Mouse (Mus musculus) midbrain, postnatal 0 days (tissue): ENCODE data around the gene Tex50. TPM values are rescaled to one million over a fixed set of nuclear protein-coding genes. Genes with fewer than 3 reads are reported as not detected.

ENCODE experiments used
- ATAC-seq: fragments of 200-750 bp; cut with Nextera tagmentation; 2 replicates; pipeline ENCODE4 v1.8.0; 2017; ENCODE audit warnings: moderate number of reproducible peaks, mild to moderate bottlenecking, moderate TSS enrichment, moderate library complexity; ENCODE audit not compliant: low FRiP score
- DNase-seq: peaks from one replicate; pipeline ENCODE4 v3.0.0-alpha.2; 2015; ENCODE audit warnings: low spot score
- H3K27ac ChIP-seq: fragments of 300-500 bp; sonication (generic); 2 replicates; pipeline ENCODE4 v1.5.1; 2014; ENCODE audit warnings: low read depth, mild to moderate bottlenecking, low read length, mixed read lengths
- H3K27me3 ChIP-seq: fragments of 300-500 bp; sonication (generic); 2 replicates; pipeline ENCODE4 v1.6.1; 2014; ENCODE audit warnings: low read length, control low read depth, mixed read lengths; ENCODE audit not compliant: insufficient read depth
- H3K36me3 ChIP-seq: fragments of 300-500 bp; sonication (generic); 2 replicates; pipeline ENCODE4 v1.6.1; 2014; ENCODE audit warnings: low read length, control low read depth, mixed read lengths; ENCODE audit not compliant: insufficient read depth
- H3K4me1 ChIP-seq: fragments of 300-500 bp; sonication (generic); 2 replicates; pipeline ENCODE4 v1.6.1; 2014; ENCODE audit warnings: mild to moderate bottlenecking, control low read depth, antibody characterized with exemption, low read length, mixed read lengths; ENCODE audit not compliant: insufficient read depth
- H3K4me2 ChIP-seq: fragments of 300-500 bp; sonication (generic); 2 replicates; pipeline ENCODE4 v1.6.1; 2014; ENCODE audit warnings: low read depth, mild to moderate bottlenecking, low read length, mixed read lengths; ENCODE audit not compliant: poor library complexity, severe bottlenecking
- H3K4me3 ChIP-seq: fragments of 300-500 bp; sonication (generic); 2 replicates; pipeline ENCODE4 v1.5.1; 2014; ENCODE audit warnings: low read depth, mild to moderate bottlenecking, low read length, moderate library complexity
- H3K9ac ChIP-seq: fragments of 300-500 bp; sonication (generic); replicated peaks from 2 replicates; pipeline ENCODE4 v1.6.1; 2014; ENCODE audit warnings: mild to moderate bottlenecking, low read length, moderate library complexity, mixed read lengths; ENCODE audit not compliant: poor library complexity, severe bottlenecking
- H3K9me3 ChIP-seq: fragments of 300-500 bp; sonication (generic); 2 replicates; pipeline ENCODE4 v1.6.1; 2016; ENCODE audit warnings: low read length, control low read depth
- CTCF ChIP-seq: IDR thresholded peaks from 2 replicates; pipeline ENCODE4 v1.5.1; 2016; ENCODE audit warnings: antibody characterized with exemption, mild to moderate bottlenecking
- WGBS: fragments of 180-500 bp; shearing (Covaris S2); extraction: QIAGEN DNeasy Blood & Tissue Kit; methylation state at CpG from one replicate; pipeline ENCODE4 v1.1.7; 2014; 5-methylcytosine and 5-hydroxymethylcytosine counted together
- polyA plus RNA-seq: library from polyadenylated mRNA; unstranded; fragments of >200 nt; fragmentation: Nextera tagmentation; extraction: Ambion mirVana; gene quantifications from 2 replicates; pipeline ENCODE4 v1.2.1, GENCODE M21; 2015
- total RNA-seq: library from RNA; depleted of rRNA; stranded (reverse); fragments of >200 nt; gene quantifications from 2 replicates; pipeline ENCODE4 v1.2.3, GENCODE M21; 2014

Tex50 gene
- total and polyA plus RNA-seq, 2 experiments from 2014 or later, result 0.73 TPM; not detected in 1

DNA sequence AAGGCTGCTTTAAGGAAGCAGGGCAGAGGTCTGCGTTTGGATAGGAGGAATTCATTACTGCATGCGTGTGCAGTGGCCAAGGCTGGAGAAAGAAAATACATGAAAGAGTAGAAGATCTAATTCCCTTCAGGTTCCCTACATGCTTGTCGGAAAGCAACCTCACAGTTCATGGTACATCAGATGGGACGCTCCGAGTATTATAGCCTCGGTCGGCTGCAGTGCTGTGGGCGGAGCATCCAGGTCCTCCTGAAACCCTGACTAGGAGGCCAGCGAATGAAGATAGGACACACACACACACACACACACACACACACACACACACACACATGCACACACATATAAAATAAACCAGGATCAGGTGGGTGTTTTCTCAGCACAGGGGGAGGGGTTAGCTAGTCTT, 24.6 kb upstream of the Tex50 start:
- 76% methylated on average over 9 of the region's 9 CpGs for WGBS
- Histone ChIP-seq H3K36me3 (no peaks in the 10 kb centered on the region), H3K4me2 (no peak overlapping the region), H3K27ac (no peak overlapping the region), H3K9me3 (no peaks in the 10 kb centered on the region), H3K27me3 (no peaks in the 10 kb centered on the region), H3K4me1 (no peaks in the 10 kb centered on the region), H3K9ac (no peak overlapping the region), H3K4me3 (no peak overlapping the region)
- DNase-seq (no peak), ATAC-seq (no peak)
- no peak for TF ChIP-seq CTCF

DNA sequence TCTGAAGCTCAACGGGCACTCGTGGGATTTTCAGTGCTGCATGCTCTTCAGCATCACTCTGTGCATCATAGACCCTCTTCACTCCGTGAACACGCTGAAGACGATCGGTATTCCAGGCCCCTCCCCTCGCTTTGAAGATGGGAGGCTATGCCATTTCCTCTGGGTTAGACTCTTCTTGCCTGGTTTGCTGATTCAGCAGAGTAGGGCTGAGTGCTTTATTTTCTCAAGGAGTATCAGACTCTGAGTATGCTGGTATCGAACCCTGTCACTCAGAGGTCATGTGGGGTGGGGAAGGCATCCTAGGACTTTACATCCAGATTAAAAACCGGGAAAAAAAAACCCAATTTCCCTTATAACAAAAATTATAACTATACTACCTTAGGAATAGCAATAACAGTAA, 23.3 kb upstream of the Tex50 start:
- Histone ChIP-seq H3K27me3 (no peaks in the 10 kb centered on the region), H3K4me2 (no peak overlapping the region), H3K27ac (no peak overlapping the region), H3K4me1 (no peaks in the 10 kb centered on the region), H3K36me3 (no peaks in the 10 kb centered on the region), H3K4me3 (no peak overlapping the region), H3K9me3 (no peaks in the 10 kb centered on the region), H3K9ac (no peak overlapping the region)
- ATAC-seq, result no peak
- no peak for TF ChIP-seq CTCF
- DNase-seq, result no peak
- 85% methylated on average over 9 of the region's 9 CpGs for WGBS

- peak; percentile 57 for TF ChIP-seq CTCF
- DNase-seq (peak; percentile 47), ATAC-seq (no peak)
- Histone ChIP-seq H3K4me3 (no peak overlapping the region), H3K27ac (no peak overlapping the region), H3K9me3 (no peaks in the 10 kb centered on the region), H3K4me1 (no peaks in the 10 kb centered on the region), H3K36me3 (no peaks in the 10 kb centered on the region), H3K4me2 (no peak overlapping the region), H3K27me3 (no peaks in the 10 kb centered on the region), H3K9ac (no peak overlapping the region)
- WGBS, result 54% methylated on average over 8 of the region's 8 CpGs
These were observed 21.6 kb upstream of the Tex50 start for GRCm38 (mm10) chr1:161180674-161181073.

DNA sequence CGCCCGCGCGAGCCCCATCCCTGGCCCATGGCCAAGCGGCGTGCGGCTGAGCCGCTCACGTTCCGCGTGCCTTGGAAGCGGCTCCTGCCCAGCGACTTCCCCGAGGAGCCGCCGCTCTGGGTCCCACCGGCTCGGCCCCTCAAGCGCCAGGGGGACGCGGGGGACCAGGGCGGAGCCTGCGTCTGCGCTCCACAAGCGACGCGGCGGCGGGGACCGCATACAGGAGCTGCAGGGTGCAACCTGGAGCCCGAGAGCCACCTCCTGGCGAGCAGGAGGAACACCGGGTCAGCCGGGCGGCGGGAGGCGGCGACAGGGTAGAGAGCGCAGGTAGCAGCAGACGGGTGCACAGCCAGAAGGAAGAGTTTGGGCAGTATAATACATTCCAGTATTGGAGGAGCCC, 11.5 kb upstream of the Tex50 start:
- peak overlapping the region; percentile 66 for H3K4me2 ChIP-seq
- peak overlapping the region; percentile 57 for H3K4me3 ChIP-seq
- no peak overlapping the region for H3K27ac ChIP-seq
- 0 out of 2 replicates have a peak, but pooled peaks cover 7% of the 10 kb centered on the region for H3K27me3 ChIP-seq
- peak; percentile 74 for TF ChIP-seq CTCF
- 1% methylated on average over 40 of the region's 40 CpGs for WGBS
- H3K9ac ChIP-seq, result peak overlapping the region; percentile 45; the same call in 1 of the 2 replicates
- DNase-seq (peak; percentile 63), ATAC-seq (peak; percentile 89)
- H3K36me3 ChIP-seq, result peaks cover 3% of the 10 kb centered on the region; the same call in 1 of the 2 replicates
- no peaks in the 10 kb centered on the region for H3K4me1 ChIP-seq
- H3K9me3 ChIP-seq, result no peaks in the 10 kb centered on the region

DNA sequence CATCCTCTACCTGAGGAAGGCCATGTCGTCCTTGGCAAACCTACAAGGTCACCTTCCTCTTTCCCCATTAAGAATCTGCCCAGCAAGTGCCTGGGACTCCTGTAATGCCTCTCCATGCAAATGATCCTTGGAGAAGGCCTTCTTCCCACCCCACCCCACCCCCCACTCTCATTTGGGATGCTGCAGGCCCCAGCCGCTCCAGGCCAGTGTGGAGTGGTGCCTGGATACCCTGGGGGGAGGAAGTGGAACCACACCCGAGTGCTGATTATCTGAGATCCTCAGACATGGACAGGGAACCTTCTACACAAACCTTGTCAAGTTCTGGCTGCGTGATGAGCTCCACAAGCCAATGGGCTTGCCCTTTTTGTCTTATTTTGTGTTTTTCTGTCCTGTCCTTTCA, 1.2 kb upstream of the Tex50 start:
- no peaks in the 10 kb centered on the region for H3K4me1 ChIP-seq
- no peak for ATAC-seq
- DNase-seq, result no peak
- no peak overlapping the region for H3K4me3 ChIP-seq
- H3K9me3 ChIP-seq, result no peaks in the 10 kb centered on the region
- 67% methylated on average over 4 of the region's 4 CpGs for WGBS
- no peak overlapping the region for H3K4me2 ChIP-seq
- H3K36me3 ChIP-seq, result peaks cover 4% of the 10 kb centered on the region
- no peak overlapping the region for H3K9ac ChIP-seq
- no peak for TF ChIP-seq CTCF
- no peak overlapping the region for H3K27ac ChIP-seq
- H3K27me3 ChIP-seq, result no peaks in the 10 kb centered on the region

GRCm38 (mm10) chr1:161156546-161156945, 2.6 kb downstream of the Tex50 start:
- no peak for TF ChIP-seq CTCF
- Histone ChIP-seq H3K4me1 (no peaks in the 10 kb centered on the region), H3K9ac (no peak overlapping the region), H3K9me3 (no peaks in the 10 kb centered on the region), H3K4me3 (no peak overlapping the region), H3K27ac (no peak overlapping the region), H3K27me3 (no peaks in the 10 kb centered on the region), H3K36me3 (no peaks in the 10 kb centered on the region; the same call in 1 of the 2 replicates), H3K4me2 (no peak overlapping the region)
- WGBS, result 86% methylated on average over 10 of the region's 10 CpGs
- DNase-seq (no peak), ATAC-seq (no peak)
